In the genomic region with DNA sequence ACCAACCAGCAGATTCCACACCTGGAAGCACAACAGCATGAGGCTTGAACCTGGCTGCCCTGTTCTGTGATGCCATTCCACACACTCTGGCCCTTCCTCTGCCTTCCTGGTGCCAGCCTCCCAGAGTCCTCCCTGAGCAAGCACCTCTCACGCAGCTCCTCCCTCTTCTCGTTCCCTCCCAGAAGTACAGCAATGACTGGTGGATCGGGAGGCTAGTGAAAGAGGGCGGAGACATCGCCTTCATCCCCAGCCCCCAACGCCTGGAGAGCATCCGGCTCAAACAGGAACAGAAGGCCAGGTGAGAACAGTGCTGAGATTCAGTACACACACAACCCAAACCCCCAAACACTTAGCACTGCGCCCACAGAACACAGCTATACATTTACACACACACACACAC, we compare ENCODE assay signal across 14 mouse cellular contexts. TPM values are rescaled to one million over a fixed set of nuclear protein-coding genes. Genes with fewer than 3 reads are reported as not detected.
A peak's percentile ranks its signal among the peaks of the same experiment; 100 is the strongest.
DNase-seq lines count a peak whose midpoint lies in the region; ATAC-seq and TF ChIP-seq lines count a peak whose summit lies in the region.
"Had no signal": no experiment of that assay in that cellular context is flagged by ENCODE, and none has a peak within 500 bp of the region (broad histone marks: within the 10 kb centered on the region; RNA-seq: fewer than 3 reads in every experiment).

No protein-coding gene starts in this region.

- no peak for TF ChIP-seq CTCF in lung, embryonic 14.5 days (IDR thresholded peaks at IDR 0.05; ENCODE audit: low read depth)

- WGBS in lung, embryonic 14.5 days: 31% methylated on average over 8 of the region's 8 CpGs

- no peak overlapping the region for H3K4me2 ChIP-seq in lung, embryonic 14.5 days
- H3K4me2 ChIP-seq: embryonic facial prominence, embryonic 13.5 days; forebrain, embryonic 12.5 days; liver, embryonic 11.5 days; midbrain, embryonic 12.5 days had no signal

- 0 out of 2 replicates have a peak, but pooled peaks cover 3% of the 10 kb centered on the region for H3K4me1 ChIP-seq in lung, embryonic 14.5 days (ENCODE audit: insufficient read depth)

- 0 out of 2 replicates have a peak, but pooled peaks cover 10% of the 10 kb centered on the region for H3K27me3 ChIP-seq in lung, embryonic 14.5 days (ENCODE audit: insufficient read depth, low read length)
- H3K27me3 ChIP-seq: embryonic facial prominence, embryonic 13.5 days had no signal

- H3K9ac ChIP-seq in lung, embryonic 14.5 days: 0 out of 2 replicates have a peak overlapping the region, but pooled peaks have one; percentile 6
- H3K9ac ChIP-seq: forebrain, embryonic 12.5 days; midbrain, embryonic 12.5 days had no signal

- H3K36me3 ChIP-seq in lung, embryonic 14.5 days (ENCODE audit: insufficient read depth): peaks cover 51% of the 10 kb centered on the region

- DNase-seq in CD4-positive helper T cell, adult 2 months (ENCODE audit: low read depth, low spot score): peak; percentile 28
- DNase-seq in R1 (ENCODE audit: low read depth, low spot score): peak; percentile 96
- peak; percentile 64 for DNase-seq in kidney, adult 9 months
- DNase-seq in lung, embryonic 14.5 days: peak; percentile 53
- no peak for DNase-seq in gastrocnemius, postnatal 25 days
- no peak for DNase-seq in spleen, postnatal 10 days (ENCODE audit: low spot score in 2 of 2)
- no peak for DNase-seq in right cerebral cortex, adult 18-20 months
- DNase-seq in right cerebral cortex, postnatal 4 days: no peak
- DNase-seq: cerebellum, adult 2 months; gastrocnemius, adult 2 months had no signal

- peak; percentile 42; the same call in 1 of the 2 replicates for ATAC-seq in lung, embryonic 14.5 days (ENCODE audit: insufficient read depth)

- H3K9me3 ChIP-seq in lung, embryonic 14.5 days (ENCODE audit: low read depth, low read length): no peaks in the 10 kb centered on the region
- H3K9me3 ChIP-seq: embryonic facial prominence, embryonic 13.5 days; forebrain, embryonic 12.5 days; midbrain, embryonic 12.5 days had no signal

- peak overlapping the region; percentile 18; the same call in 1 of the 2 replicates for H3K27ac ChIP-seq in lung, embryonic 14.5 days (ENCODE audit: low read depth)
- H3K27ac ChIP-seq: embryonic facial prominence, embryonic 13.5 days; forebrain, embryonic 12.5 days; gastrocnemius, adult 2 months; midbrain, embryonic 12.5 days had no signal

- no peak overlapping the region for H3K4me3 ChIP-seq in lung, embryonic 14.5 days (ENCODE audit: low read depth, low read length)
- H3K4me3 ChIP-seq: embryonic facial prominence, embryonic 13.5 days; forebrain, embryonic 12.5 days; gastrocnemius, adult 2 months; midbrain, embryonic 12.5 days had no signal

RNA-seq across cellular contexts. Expression of gene Cacnb3, which starts 9.5 kb away (rescaled TPM):
- polyA plus RNA-seq in lung, embryonic 14.5 days (2014; fragmentation: Nextera tagmentation; extraction: Ambion mirVana): 24.6 and 28.9 TPM in 2 replicates
- total RNA-seq in gastrocnemius, postnatal 25 days (2021): 1 to 10 TPM; 3.4 to 4.1 TPM

RNA-seq across cellular contexts. Expression of gene Ddx23, which starts 22.5 kb away (rescaled TPM):
- 27.2 and 28.7 TPM in 2 replicates for polyA plus RNA-seq in lung, embryonic 14.5 days (2014; fragmentation: Nextera tagmentation; extraction: Ambion mirVana)
- 10 to 100 TPM; 53.1 to 56.8 TPM for total RNA-seq in gastrocnemius, postnatal 25 days (2021)

RNA-seq across cellular contexts. Expression of gene Adcy6, which starts 30.3 kb away (rescaled TPM):
- 20.5 and 21.8 TPM in 2 replicates for polyA plus RNA-seq in lung, embryonic 14.5 days (2014; fragmentation: Nextera tagmentation; extraction: Ambion mirVana)
- total RNA-seq in gastrocnemius, postnatal 25 days (2021): 10 to 100 TPM; 19.0 to 32.3 TPM

RNA-seq across cellular contexts. Expression of gene Rnd1, which starts 37.1 kb away (rescaled TPM):
- polyA plus RNA-seq in lung, embryonic 14.5 days (2014; fragmentation: Nextera tagmentation; extraction: Ambion mirVana): 0.57 and 0.67 TPM in 2 replicates
- total RNA-seq in gastrocnemius, postnatal 25 days (2021): 1 to 10 TPM in 1 of 2 experiments, under 1 TPM in 1; 0.40 to 1.0 TPM

Comparison
In these comparisons a context has a peak if more than half of its experiments do, and no peak if none do; other contexts are left out.
1. DNase-seq: peak in CD4-positive helper T cell, adult 2 months (single experiment), R1 (single experiment), kidney, adult 9 months (single experiment) and lung, embryonic 14.5 days (single experiment); none in gastrocnemius, postnatal 25 days (single experiment), spleen, postnatal 10 days (0 of 2), right cerebral cortex, adult 18-20 months (single experiment) and right cerebral cortex, postnatal 4 days (single experiment).